Mouse (Mus musculus) hindbrain, embryonic 14.5 days (tissue): ENCODE data around the gene Zcwpw1. TPM values are rescaled to one million over a fixed set of nuclear protein-coding genes. Genes with fewer than 3 reads are reported as not detected.

Experiments
- ATAC-seq: fragments of 200-750 bp; cut with Nextera tagmentation; 2 replicates; pipeline ENCODE4 v1.8.0; 2017; ENCODE audit warnings: moderate number of reproducible peaks, mild to moderate bottlenecking, moderate TSS enrichment, moderate library complexity; ENCODE audit not compliant: low FRiP score
- DNase-seq: peaks from one replicate; pipeline ENCODE4 v3.0.0-alpha.2; 2015; ENCODE audit warnings: low spot score
- H3K27ac ChIP-seq: fragments of 300-500 bp; sonication (generic); 2 replicates; pipeline ENCODE4 v1.5.1; 2014; ENCODE audit warnings: mild to moderate bottlenecking, moderate library complexity
- H3K27me3 ChIP-seq: fragments of 300-500 bp; sonication (generic); 2 replicates; pipeline ENCODE4 v1.6.1; 2014; ENCODE audit warnings: mild to moderate bottlenecking, low read length, mixed read lengths; ENCODE audit not compliant: control insufficient read depth, insufficient read depth
- H3K36me3 ChIP-seq: fragments of 300-500 bp; sonication (generic); replicated peaks from 2 replicates; pipeline ENCODE4 v1.6.1; 2014; ENCODE audit not compliant: control insufficient read depth, insufficient read depth
- H3K4me1 ChIP-seq: fragments of 300-500 bp; sonication (generic); replicated peaks from 2 replicates; pipeline ENCODE4 v1.6.1; 2014; ENCODE audit warnings: antibody characterized with exemption, low read length, mixed read lengths; ENCODE audit not compliant: control insufficient read depth, insufficient read depth
- H3K4me2 ChIP-seq: fragments of 300-500 bp; sonication (generic); replicated peaks from 2 replicates; pipeline ENCODE4 v1.6.1; 2014; ENCODE audit warnings: mild to moderate bottlenecking, moderate library complexity
- H3K4me3 ChIP-seq: fragments of 300-500 bp; sonication (generic); replicated peaks from 2 replicates; pipeline ENCODE4 v1.5.1; 2014; ENCODE audit warnings: mild to moderate bottlenecking, low read length
- H3K9ac ChIP-seq: fragments of 300-500 bp; sonication (generic); 2 replicates; pipeline ENCODE4 v1.6.1; 2014
- H3K9me3 ChIP-seq: fragments of 300-500 bp; sonication (generic); 2 replicates; pipeline ENCODE4 v1.6.1; 2016; ENCODE audit warnings: low read length; ENCODE audit not compliant: control insufficient read depth
- WGBS: fragments of 180-500 bp; shearing (Covaris S2); extraction: QIAGEN DNeasy Blood & Tissue Kit; methylation state at CpG from one replicate; pipeline ENCODE4 v1.1.7; 2014; 5-methylcytosine and 5-hydroxymethylcytosine counted together
- polyA plus RNA-seq: library from polyadenylated mRNA; unstranded; fragments of >200 nt; fragmentation: Nextera tagmentation; extraction: Ambion mirVana; gene quantifications from 2 replicates; pipeline ENCODE4 v1.2.1, GENCODE M21; 2014

Zcwpw1 gene
- polyA plus RNA-seq, 1 experiment from 2014 or later = 8.3 TPM

DNA sequence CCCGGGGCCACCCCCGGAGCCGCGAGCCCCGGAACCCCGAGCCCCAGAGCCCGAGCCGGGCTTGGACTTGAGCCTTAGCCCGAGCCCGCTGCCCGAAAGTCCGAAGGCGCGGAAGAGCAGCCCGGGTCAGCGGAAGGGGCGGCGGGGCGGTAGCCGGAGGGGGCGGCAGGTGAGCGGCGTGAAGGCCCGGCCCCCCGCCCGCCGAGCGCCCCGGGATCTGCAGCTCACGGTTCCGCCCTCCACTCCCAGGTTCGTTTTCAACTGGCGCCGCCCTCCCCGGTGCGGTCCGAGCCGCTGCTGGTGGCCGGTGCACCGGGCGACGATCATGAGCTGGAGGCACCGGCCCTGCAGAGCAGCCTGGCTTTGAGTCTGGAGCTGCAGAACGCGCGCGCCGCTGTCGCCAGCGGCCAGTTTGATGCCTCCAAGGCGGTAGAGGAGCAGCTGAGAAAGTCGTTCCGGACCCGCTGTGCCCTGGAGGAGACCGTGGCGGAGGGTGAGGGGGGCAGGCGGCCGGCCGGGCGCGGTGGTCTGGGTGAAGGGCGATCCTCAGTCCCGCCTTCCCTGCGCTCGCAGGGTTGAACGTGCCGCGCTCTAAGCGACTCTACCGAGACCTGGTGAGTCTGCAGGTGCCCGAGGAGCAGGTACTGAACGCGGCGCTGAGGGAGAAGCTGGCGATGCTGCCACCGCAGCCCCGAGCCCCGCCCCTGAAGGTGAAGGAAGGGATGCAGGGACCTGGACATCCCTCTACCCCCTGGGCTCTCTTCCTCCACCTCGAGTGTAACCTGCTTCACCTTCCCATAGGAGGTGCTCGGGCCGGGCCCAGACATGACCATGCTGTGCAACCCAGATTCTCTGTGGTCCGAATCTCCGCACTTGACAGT lies 8.3 kb upstream of the Zcwpw1 start:
- H3K36me3 ChIP-seq = peaks cover 42% of the 10 kb centered on the region
- peak overlapping the region; percentile 92 for H3K27ac ChIP-seq
- H3K27me3 ChIP-seq = no peaks in the 10 kb centered on the region
- DNase-seq (no peak), ATAC-seq (0 out of 2 replicates have a peak, but pooled peaks have one; percentile 3)
- H3K9ac ChIP-seq = peak overlapping the region; percentile 88
- H3K4me1 ChIP-seq = peaks cover 31% of the 10 kb centered on the region
- no peaks in the 10 kb centered on the region for H3K9me3 ChIP-seq
- WGBS = under 1% methylated on average over 63 of the region's 83 CpGs
- H3K4me3 ChIP-seq = peak overlapping the region; percentile 97
- peak overlapping the region; percentile 98 for H3K4me2 ChIP-seq

DNA sequence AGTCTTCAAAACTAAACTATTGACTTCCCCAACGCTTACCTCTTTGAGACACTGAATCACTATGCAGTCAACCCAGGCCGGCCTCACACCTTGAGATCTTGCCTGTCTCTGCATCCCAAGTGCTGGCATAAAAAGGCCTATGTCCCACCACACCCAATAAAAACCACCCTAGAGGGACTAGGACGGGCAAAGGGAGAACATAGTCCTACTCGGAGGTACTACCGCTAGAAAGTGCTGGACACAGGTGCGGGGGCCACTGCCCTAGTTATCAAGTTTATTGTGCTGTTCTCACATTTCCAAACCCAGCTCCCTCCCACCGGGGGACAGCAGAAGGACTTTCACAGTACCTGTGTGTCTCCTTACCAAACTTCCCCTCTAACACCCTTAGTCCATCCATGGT lies 5.9 kb upstream of the Zcwpw1 start:
- Histone ChIP-seq H3K4me1 (peaks cover 41% of the 10 kb centered on the region), H3K9me3 (no peaks in the 10 kb centered on the region), H3K27ac (no peak overlapping the region), H3K9ac (no peak overlapping the region), H3K27me3 (no peaks in the 10 kb centered on the region), H3K4me2 (0 out of 2 replicates have a peak overlapping the region, but pooled peaks have one; percentile 2), H3K36me3 (peaks cover 45% of the 10 kb centered on the region), H3K4me3 (no peak overlapping the region)
- no peak for DNase-seq
- 96% methylated on average over 7 of the region's 7 CpGs for WGBS
- ATAC-seq = no peak

DNA sequence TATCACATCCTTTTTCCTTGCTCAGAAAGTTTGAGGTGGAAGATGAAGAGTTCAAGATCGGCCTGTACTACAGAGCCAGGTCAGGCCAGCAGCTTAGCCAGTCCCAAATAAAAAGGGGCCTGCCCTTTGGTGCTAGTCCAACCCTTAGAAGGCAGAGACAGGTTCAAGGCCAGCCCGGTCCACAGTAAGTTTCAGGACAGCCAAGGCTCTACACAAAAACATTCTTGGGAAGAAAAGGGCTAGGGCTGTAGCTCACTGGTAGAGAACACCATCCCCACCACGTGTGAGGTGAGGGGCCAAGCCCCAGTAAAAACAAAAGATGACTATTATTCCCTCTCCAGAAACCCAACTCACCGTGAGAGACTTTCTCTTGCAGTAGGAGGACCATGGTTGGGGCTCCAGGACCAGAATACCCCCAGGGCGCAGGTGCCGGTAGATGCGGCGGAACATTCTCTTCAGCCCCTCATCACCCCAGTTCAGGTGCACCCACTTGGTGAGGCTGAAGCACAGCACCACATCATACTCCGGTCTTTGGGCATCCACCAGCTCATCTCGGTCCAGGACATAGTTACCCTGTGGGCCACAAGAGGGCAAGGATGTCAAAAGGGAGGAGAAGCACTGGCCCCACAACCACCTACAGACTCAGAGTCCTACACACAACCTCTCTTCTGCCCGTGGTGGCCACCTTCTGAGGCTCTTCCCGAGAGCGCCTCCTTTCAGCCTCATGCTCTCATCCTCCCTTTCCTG lies 4.6 kb upstream of the Zcwpw1 start:
- Histone ChIP-seq H3K4me1 (peaks cover 40% of the 10 kb centered on the region), H3K9ac (peak overlapping the region; percentile 86), H3K4me2 (peak overlapping the region; percentile 81), H3K36me3 (peaks cover 45% of the 10 kb centered on the region), H3K9me3 (no peaks in the 10 kb centered on the region), H3K27me3 (no peaks in the 10 kb centered on the region), H3K27ac (no peak overlapping the region), H3K4me3 (peak overlapping the region; percentile 71)
- DNase-seq = no peak
- WGBS = 81% methylated on average over 13 of the region's 13 CpGs
- no peak for ATAC-seq

DNA sequence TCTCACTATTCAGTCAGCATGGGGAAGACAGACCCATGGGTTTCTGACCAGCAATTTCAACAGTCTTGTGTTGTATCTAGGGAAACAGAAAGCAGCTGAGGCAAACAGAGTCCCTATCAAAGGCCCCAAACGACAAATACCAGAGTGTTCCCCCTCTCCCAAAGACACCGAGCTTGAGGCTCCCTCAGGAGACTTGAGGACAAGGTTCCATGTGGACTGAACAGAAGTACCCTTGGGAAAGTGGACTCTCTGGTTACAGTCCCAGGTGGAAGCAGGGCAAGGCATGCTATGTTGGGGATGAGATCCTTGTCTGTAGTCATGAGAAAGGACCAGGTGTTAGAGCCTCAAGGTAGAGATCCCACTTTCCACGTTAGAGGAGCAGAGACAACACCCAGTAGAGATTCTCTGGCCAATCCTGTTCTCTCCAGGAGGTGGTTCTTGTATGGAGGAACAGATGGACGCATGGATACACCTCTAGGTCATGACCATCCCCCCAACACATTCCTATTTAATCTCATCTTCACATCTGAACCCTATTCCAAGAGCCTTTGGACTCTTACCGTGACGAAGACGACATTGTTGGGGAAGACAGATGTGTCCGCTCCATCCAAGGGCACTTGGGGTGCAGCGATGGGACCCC lies 3.6 kb upstream of the Zcwpw1 start:
- ATAC-seq = no peak
- Histone ChIP-seq H3K4me3 (peak overlapping the region; percentile 71), H3K27ac (no peak overlapping the region), H3K9ac (peak overlapping the region; percentile 86), H3K9me3 (no peaks in the 10 kb centered on the region), H3K27me3 (no peaks in the 10 kb centered on the region), H3K36me3 (peaks cover 45% of the 10 kb centered on the region), H3K4me1 (peaks cover 37% of the 10 kb centered on the region), H3K4me2 (peak overlapping the region; percentile 81)
- 67% methylated on average over 9 of the region's 9 CpGs for WGBS
- DNase-seq = no peak

DNA sequence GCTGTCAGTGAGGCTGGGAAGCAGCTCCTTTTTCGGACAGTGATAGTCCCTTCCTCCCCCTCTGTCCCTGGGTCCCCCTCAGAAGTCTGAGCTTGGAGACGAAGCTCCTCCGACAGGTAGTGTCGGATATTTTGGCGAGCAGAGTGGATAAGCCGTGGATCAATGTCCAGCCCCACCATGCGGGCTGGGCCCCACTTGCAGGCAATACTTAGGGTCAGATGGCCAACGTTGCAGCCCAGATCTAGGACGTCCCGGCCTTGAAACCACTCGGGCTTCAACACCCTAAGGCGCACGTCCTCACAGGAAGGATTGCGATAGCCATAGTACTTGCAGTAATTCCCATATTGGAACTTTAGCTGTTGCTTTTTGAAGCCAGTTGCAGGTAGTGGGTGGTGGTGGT lies 3.1 kb upstream of the Zcwpw1 start:
- no peaks in the 10 kb centered on the region for H3K9me3 ChIP-seq
- WGBS = 88% methylated on average over 14 of the region's 14 CpGs
- DNase-seq (no peak), ATAC-seq (no peak)
- peak overlapping the region; percentile 71 for H3K4me3 ChIP-seq
- peaks cover 35% of the 10 kb centered on the region for H3K4me1 ChIP-seq
- H3K4me2 ChIP-seq = peak overlapping the region; percentile 81
- peak overlapping the region; percentile 86 for H3K9ac ChIP-seq
- no peaks in the 10 kb centered on the region for H3K27me3 ChIP-seq
- H3K27ac ChIP-seq = no peak overlapping the region
- H3K36me3 ChIP-seq = peaks cover 45% of the 10 kb centered on the region

DNA sequence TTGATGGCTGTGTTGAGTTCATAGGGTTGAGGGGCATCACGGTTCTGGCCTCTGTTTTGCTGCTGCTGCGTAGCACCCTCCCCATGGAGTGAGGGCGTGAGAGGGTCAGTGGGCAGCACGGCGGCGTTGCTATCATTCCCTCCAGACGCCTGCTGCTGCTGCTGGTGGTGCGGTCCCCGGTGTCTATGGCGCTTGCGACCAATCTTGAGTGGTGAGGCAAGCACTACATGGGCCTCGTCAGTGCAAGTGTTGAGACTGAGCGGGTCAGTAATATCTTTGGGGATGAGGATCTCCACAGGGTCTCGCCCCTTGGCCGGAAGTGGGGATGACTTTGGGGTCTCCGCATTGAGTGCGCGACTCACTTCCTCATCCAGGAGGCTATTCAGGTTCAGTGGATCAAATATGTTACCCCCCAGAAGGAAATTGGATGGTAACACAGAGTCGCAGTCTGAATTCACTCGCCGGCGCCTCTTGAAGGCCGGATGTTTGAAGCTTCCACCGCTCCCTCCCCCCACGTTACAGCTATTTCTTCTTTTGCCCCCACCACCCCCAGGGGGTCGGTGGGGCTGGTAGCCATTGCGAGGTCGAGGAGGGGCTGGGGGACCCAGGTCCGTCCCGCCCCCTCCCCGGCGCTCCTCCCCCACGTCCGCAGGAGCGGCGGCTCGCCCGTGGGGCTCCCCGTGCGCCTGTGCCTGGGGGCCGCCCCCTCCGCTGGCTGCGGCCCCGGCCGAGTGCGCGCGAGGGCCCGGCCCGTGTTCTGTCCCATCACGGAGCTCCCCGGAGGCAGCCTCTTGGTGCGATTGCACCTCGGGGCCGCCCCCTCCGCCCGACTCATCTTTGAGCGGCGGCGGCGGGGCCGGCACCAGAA lies 2.2 kb upstream of the Zcwpw1 start:
- WGBS = 3% methylated on average over 62 of the region's 62 CpGs
- Histone ChIP-seq H3K9ac (peak overlapping the region; percentile 86), H3K27ac (peak overlapping the region; percentile 97), H3K9me3 (no peaks in the 10 kb centered on the region), H3K4me1 (peaks cover 26% of the 10 kb centered on the region), H3K4me2 (peak overlapping the region; percentile 81), H3K36me3 (peaks cover 40% of the 10 kb centered on the region), H3K4me3 (peak overlapping the region; percentile 71), H3K27me3 (no peaks in the 10 kb centered on the region)
- ATAC-seq (0 out of 2 replicates have a peak, but pooled peaks have one; percentile 2), DNase-seq (peak; percentile 33)

DNA sequence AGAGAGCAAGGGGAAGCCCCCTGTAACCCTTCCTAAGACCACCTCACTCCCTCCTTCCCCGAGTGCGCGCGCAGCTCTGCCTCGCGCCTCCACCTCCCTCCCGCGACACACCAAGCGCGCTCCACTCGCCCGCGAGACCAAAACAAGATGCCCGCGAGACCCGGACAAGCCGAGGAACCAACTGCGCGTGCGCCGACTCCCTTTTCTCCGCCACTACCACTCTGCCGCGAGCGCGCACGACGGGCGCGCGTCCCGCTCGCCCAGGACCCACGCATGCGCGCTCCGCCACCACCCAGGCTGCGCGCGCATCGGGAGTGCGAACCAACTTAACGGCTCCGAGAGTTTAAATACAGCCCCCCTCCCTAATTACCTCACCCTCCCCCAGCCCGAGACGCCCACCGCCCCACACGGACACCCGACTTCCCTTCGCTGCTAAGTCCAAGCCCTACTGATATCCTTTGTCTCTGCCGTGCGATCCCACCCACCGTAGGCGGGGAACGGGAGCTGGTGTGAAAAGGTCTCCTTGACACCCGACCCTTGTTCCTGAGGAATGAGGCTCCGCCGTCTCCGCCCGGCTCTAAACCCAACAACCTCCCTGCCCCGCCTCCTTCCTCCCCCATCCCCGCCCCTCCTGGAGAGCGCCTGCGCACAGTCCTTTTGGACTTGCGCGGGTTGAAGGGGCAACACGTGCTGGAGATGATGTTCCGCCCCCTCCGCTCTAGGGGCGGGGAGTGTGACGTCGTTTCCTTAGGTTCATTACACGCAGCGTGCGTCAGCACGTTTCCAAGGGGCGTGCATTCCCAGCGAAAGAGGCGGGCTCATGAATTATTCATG lies 1.3 kb upstream of the Zcwpw1 start:
- Histone ChIP-seq H3K9me3 (no peaks in the 10 kb centered on the region), H3K36me3 (peaks cover 33% of the 10 kb centered on the region), H3K4me1 (peaks cover 24% of the 10 kb centered on the region), H3K9ac (peak overlapping the region; percentile 86), H3K4me3 (peak overlapping the region; percentile 71), H3K27ac (peak overlapping the region; percentile 97), H3K27me3 (no peaks in the 10 kb centered on the region), H3K4me2 (peak overlapping the region; percentile 81)
- DNase-seq (peak; percentile 100), ATAC-seq (peak; percentile 87)
- under 1% methylated on average over 78 of the region's 79 CpGs for WGBS

DNA sequence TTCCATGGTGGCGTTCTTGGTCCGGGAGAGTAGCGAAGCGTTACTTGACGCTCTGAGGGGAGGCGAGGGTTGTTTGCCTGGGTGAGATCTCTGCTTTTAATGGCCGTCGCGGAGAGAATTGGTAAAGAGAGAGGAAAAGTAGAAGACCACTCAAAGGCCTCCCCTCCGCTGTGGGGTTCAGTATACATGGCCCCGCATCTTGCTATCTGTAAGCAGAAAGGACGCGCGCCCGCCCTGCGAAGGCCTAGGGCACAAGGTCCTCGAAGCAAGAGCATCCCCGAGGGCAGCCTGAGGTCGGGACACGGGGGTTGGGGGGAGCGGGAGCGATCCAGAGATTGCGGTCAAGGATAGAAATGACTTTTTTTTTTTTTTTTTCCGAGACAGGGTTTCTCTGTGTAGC lies 573 bp downstream of the Zcwpw1 start:
- H3K4me3 ChIP-seq = peak overlapping the region; percentile 71
- peaks cover 14% of the 10 kb centered on the region for H3K36me3 ChIP-seq
- no peaks in the 10 kb centered on the region for H3K9me3 ChIP-seq
- no peaks in the 10 kb centered on the region for H3K27me3 ChIP-seq
- 75% methylated on average over 24 of the region's 24 CpGs for WGBS
- H3K4me2 ChIP-seq = peak overlapping the region; percentile 71
- no peak overlapping the region for H3K27ac ChIP-seq
- no peak overlapping the region for H3K9ac ChIP-seq
- no peak for DNase-seq
- no peak for ATAC-seq
- peaks cover 21% of the 10 kb centered on the region for H3K4me1 ChIP-seq
